Mouse (Mus musculus) limb, embryonic 15.5 days (tissue): Measurements from ENCODE around the gene Zfp451. TPM values are rescaled to one million over a fixed set of nuclear protein-coding genes. Genes with fewer than 3 reads are reported as not detected.
A peak's percentile ranks its signal among the peaks of the same experiment; 100 is the strongest.
"Not testable (repeated sequence)": the region's sequence is repeated elsewhere in the genome, so short reads cannot be mapped to it uniquely, and the experiment has no call there.

Experiments
- ATAC-seq: fragments of 200-750 bp; cut with Nextera tagmentation; 2 replicates; pipeline ENCODE4 v1.8.0; 2017; ENCODE audit warnings: low read depth, moderate TSS enrichment; ENCODE audit not compliant: insufficient number of reproducible peaks, low FRiP score, low TSS enrichment
- H3K27ac ChIP-seq: fragments of 300-500 bp; sonication (generic); 2 replicates; pipeline ENCODE4 v1.5.1; 2015; ENCODE audit warnings: moderate library complexity, mild to moderate bottlenecking, inconsistent platforms
- H3K27me3 ChIP-seq: fragments of 300-500 bp; sonication (generic); 2 replicates; pipeline ENCODE4 v1.6.1; 2015; ENCODE audit warnings: inconsistent platforms
- H3K36me3 ChIP-seq: fragments of 300-500 bp; sonication (generic); 2 replicates; pipeline ENCODE4 v1.6.1; 2015; ENCODE audit warnings: inconsistent platforms
- H3K4me1 ChIP-seq: fragments of 300-500 bp; sonication (generic); 2 replicates; pipeline ENCODE4 v1.6.1; 2015; ENCODE audit warnings: inconsistent platforms
- H3K4me2 ChIP-seq: fragments of 300-500 bp; sonication (generic); 2 replicates; pipeline ENCODE4 v1.6.1; 2015; ENCODE audit warnings: mild to moderate bottlenecking, inconsistent platforms
- H3K4me3 ChIP-seq: fragments of 300-500 bp; sonication (generic); 2 replicates; pipeline ENCODE4 v1.5.1; 2015; ENCODE audit warnings: mild to moderate bottlenecking, inconsistent platforms
- H3K9ac ChIP-seq: fragments of 300-500 bp; sonication (generic); 2 replicates; pipeline ENCODE4 v1.6.1; 2015; ENCODE audit warnings: inconsistent platforms
- H3K9me3 ChIP-seq: fragments of 300-500 bp; sonication (generic); 2 replicates; pipeline ENCODE4 v1.6.1; 2016; ENCODE audit warnings: inconsistent platforms
- WGBS: fragments of 180-500 bp; shearing (Covaris S2); methylation state at CpG from one replicate; pipeline ENCODE4 v1.1.7; 2015; 5-methylcytosine and 5-hydroxymethylcytosine counted together
- polyA plus RNA-seq: library from polyadenylated mRNA; unstranded; fragments of >200 nt; fragmentation: Nextera tagmentation; extraction: Ambion mirVana; gene quantifications from 2 replicates; pipeline ENCODE4 v1.2.1, GENCODE M21; 2015

The Zfp451 gene
- 25.1 and 25.6 TPM in 2 replicates for polyA plus RNA-seq

DNA sequence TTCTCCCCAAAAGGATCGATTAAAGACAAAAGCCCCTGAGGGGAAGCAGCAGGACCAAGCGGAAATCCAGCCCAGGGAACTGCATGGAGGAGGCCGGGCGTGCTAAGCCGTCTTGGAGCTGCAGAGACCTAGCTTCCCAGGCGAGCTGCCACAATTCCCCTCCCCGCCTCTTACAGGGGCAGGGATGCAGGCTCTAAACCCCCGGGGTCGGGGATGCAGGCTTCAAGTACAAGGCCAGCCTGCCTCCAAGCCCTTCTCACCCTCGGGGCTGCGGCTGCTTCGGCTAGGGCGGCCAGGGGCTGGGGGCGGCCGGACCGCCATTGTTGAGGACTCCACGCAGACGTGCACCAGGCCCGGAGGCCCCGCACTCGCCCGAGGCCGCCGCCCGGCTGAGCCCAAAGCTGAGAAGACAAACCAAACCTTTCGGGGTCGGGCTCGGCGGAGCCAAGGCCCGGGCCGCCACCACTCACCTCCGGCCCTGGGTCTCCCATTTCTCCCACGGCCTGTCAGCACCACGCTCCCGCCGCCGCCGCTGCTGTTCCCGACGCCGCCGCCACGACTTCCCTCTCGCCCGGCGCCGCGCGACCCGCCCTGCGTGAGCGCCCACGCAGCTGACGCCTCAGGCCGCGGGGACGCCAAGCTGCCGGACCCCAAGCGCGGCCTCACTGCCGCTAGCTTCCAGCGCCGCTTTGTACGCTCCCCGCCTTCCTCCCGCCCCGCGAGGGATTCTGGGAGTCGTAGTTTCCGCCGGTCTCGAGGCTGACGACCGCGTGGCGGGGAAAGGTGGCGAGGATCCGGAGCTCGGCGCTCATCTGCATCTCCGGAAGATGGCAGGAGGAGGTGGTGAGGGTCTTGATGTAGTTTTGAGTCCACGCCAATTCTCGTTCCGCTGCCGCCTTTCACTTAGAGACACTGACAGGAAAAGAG is at the start of gene Zfp451:
Gene Zfp451, minus strand, starts transcription at position 728 of the 927 bp plus-strand sequence.
- peaks cover 12% of the 10 kb centered on the region for H3K4me1 ChIP-seq
- ATAC-seq = peak; percentile 93
- peaks cover 20% of the 10 kb centered on the region for H3K36me3 ChIP-seq
- peak within 1 kb of the TSS; percentile 89 for H3K4me3 ChIP-seq
- H3K9ac ChIP-seq = peak within 1 kb of the TSS; percentile 94
- 0% methylated on average over 74 of the region's 85 CpGs for WGBS
- H3K9me3 ChIP-seq = no peaks in the 10 kb centered on the region
- no peaks in the 10 kb centered on the region for H3K27me3 ChIP-seq
- peak within 1 kb of the TSS; percentile 67 for H3K4me2 ChIP-seq
- H3K27ac ChIP-seq = peak within 1 kb of the TSS; percentile 92

DNA sequence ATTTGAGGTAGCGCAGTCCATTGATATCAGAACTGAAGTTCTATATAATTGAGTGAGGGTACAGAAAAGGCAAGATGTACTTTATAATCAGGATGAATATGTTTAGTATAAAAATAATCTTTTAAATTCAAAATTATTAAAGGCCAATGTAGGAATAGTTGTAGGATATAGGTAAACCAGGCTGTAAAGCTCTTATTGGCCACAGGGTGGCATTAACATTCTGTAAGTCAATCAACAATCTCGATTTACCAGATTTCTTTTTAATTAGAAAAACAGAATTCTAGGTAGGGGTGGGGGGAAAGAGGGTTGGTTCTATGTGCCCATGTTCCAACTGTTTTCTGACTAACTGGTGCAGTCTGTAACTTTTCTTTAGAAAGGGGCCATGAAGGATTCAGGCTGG is 32.4 kb upstream of the Zfp451 start:
- no peak overlapping the region for H3K4me2 ChIP-seq
- no peak overlapping the region for H3K4me3 ChIP-seq
- WGBS = 92% methylated on average over 2 of the region's 2 CpGs

DNA sequence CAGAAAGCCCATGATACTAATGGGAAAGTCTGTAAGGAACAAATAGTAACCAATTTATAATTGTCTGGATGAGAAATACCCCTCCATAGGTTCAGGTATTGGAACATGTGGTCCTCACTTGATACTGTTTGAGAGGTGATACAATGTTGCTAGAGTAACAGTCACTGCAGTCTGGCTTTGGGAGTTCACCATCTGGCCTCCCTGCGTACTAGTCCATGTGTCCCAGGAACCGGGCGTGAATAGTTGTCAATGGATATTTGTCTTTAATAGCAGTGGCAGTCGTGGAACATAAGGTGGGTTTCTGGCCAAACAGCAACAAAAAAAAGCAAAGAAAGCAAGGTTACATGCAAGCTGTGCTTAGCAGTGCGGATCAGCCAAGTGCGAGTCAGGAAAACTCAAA is 29.4 kb upstream of the Zfp451 start:
- 77% methylated on average over 6 of the region's 6 CpGs for WGBS
- ATAC-seq = no peak
- H3K36me3 ChIP-seq = no peaks in the 10 kb centered on the region

More for the DNA sequence above, 32.4 kb upstream of the Zfp451 start:
- Histone ChIP-seq H3K36me3 (no peaks in the 10 kb centered on the region), H3K9ac (no peak overlapping the region), H3K9me3 (no peaks in the 10 kb centered on the region), H3K4me1 (no peaks in the 10 kb centered on the region), H3K27ac (no peak overlapping the region), H3K27me3 (no peaks in the 10 kb centered on the region)
- no peak for ATAC-seq

DNA sequence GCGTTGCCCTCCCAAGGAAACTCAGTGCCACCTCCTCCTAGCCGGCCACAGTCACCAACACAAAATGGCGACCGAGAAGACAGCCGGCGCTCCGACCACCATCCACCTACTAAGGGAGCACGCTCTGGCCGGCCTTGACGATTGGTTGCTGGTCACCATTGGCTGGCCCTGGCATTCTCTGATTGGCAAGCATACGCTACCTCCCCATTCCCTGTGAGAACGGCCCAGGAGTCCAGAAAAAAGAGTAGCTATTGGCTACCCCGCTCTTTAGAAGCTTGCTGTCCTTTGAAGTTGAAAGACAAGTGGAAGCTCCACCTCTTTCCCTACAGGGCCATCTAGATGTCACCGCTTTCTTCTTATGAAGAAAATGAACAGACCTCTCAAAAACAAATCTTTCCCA is 24.6 kb upstream of the Zfp451 start:
- H3K4me1 ChIP-seq, H3K27me3 ChIP-seq, H3K36me3 ChIP-seq, H3K9ac ChIP-seq, H3K9me3 ChIP-seq, ATAC-seq, H3K27ac ChIP-seq, H3K4me3 ChIP-seq, H3K4me2 ChIP-seq: not testable (repeated sequence)
- WGBS = 93% methylated on average over 14 of the region's 14 CpGs

More for the DNA sequence above, 29.4 kb upstream of the Zfp451 start:
- H3K27ac ChIP-seq = no peak overlapping the region
- no peak overlapping the region for H3K4me2 ChIP-seq
- H3K4me3 ChIP-seq = no peak overlapping the region
- no peaks in the 10 kb centered on the region for H3K27me3 ChIP-seq
- no peaks in the 10 kb centered on the region for H3K4me1 ChIP-seq
- no peaks in the 10 kb centered on the region for H3K9me3 ChIP-seq
- H3K9ac ChIP-seq = no peak overlapping the region

DNA sequence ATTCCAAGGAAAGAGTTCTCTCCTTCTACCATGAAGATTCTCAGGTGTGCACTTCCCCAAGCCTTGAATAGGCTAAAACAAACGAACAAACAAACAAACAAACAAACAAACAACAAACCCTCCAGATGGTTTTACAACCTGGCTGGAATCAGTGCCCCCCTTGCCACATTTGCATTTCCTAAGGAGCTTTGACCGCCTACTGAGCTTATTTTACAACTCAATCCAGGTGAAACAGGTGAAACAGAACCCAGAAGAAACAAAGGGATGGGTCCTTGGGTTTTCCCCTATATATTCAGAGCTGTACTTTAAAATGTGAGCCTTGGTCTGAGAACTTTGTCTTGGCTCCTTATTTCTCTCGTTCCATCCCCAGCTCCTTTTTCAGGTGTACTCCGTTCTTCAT is 16.2 kb upstream of the Zfp451 start:
- Histone ChIP-seq H3K36me3 (no peaks in the 10 kb centered on the region), H3K4me2 (no peak overlapping the region), H3K4me1 (no peaks in the 10 kb centered on the region), H3K4me3 (no peak overlapping the region), H3K27ac (no peak overlapping the region), H3K9ac (no peak overlapping the region), H3K9me3 (no peaks in the 10 kb centered on the region), H3K27me3 (no peaks in the 10 kb centered on the region)
- 70% methylated on average over 4 of the region's 4 CpGs for WGBS
- ATAC-seq = no peak

DNA sequence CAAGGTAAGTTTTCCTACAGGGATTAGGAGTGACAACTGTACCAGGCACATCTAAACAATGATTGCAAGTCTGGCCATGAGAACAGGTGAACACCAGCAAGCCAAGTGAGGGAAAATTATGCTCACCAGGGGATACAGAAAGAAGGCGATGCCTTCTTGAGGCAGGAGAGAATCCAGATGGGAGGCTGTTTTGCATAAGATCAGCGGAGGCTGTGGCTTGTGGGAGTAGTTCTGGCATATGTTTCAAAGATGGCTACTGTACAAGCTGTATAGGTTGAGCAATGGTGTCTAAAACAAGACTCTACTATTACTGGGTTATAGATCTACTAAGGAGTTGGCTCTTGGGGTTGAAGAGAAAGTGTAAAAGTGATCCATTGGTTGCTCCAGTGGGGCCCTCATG is 3.5 kb upstream of the Zfp451 start:
- no peak for ATAC-seq
- Histone ChIP-seq H3K4me3 (no peak overlapping the region), H3K4me1 (peaks cover 5% of the 10 kb centered on the region), H3K9me3 (no peaks in the 10 kb centered on the region), H3K27me3 (no peaks in the 10 kb centered on the region), H3K27ac (no peak overlapping the region), H3K4me2 (no peak overlapping the region), H3K9ac (no peak overlapping the region), H3K36me3 (no peaks in the 10 kb centered on the region)
- WGBS = 80% methylated on average over 2 of the region's 2 CpGs

DNA sequence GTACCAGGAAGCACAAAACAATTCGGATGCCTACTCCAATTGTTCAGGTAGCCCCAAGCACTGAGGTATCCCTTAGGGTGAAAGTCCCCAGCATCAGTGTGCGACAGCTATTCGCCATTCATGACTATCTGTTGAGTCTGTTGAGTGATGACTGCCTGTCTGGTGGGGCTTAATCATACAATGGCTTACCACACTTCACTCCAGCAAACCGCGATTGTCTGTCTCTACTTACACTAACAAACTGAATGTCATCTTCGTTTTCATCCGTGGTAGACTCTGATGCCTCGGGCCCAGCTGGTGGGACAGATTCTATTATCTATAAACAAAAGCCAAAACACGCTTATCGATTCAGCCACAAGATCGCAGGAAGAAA is 914 bp downstream of the Zfp451 start:
- H3K27me3 ChIP-seq = no peaks in the 10 kb centered on the region
- no peak for ATAC-seq
- H3K4me1 ChIP-seq = peaks cover 12% of the 10 kb centered on the region
- peak overlapping the region; percentile 92 for H3K27ac ChIP-seq
- H3K4me2 ChIP-seq = peak overlapping the region; percentile 67
- H3K4me3 ChIP-seq = peak overlapping the region; percentile 89
- no peaks in the 10 kb centered on the region for H3K9me3 ChIP-seq
- H3K36me3 ChIP-seq = peaks cover 25% of the 10 kb centered on the region
- 14% methylated on average over 11 of the region's 11 CpGs for WGBS
- peak overlapping the region; percentile 94 for H3K9ac ChIP-seq

DNA sequence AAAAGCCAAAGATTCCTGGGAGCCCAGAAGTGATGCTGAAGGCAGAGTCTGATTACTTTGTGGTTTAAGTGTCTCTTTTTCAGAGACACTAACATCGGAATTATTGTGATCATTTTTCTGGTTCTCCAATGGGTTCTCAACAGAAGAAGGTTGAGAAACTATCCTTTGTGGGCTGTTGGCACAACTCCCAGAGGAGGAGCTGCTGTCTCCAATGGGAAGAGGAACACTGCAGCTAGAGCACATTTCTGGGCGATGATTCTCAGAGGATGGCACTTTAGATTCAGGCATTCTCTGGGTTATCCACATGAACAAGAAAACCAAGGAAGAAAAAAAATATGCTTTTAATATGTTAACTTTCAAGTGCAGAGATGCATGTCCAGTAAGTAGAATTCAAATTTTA is 11.1 kb downstream of the Zfp451 start:
- no peaks in the 10 kb centered on the region for H3K9me3 ChIP-seq
- 96% methylated on average over 2 of the region's 2 CpGs for WGBS
- H3K9ac ChIP-seq = no peak overlapping the region
- no peaks in the 10 kb centered on the region for H3K4me1 ChIP-seq
- H3K4me2 ChIP-seq = no peak overlapping the region
- peaks cover 65% of the 10 kb centered on the region for H3K36me3 ChIP-seq
- no peak overlapping the region for H3K4me3 ChIP-seq
- H3K27ac ChIP-seq = no peak overlapping the region
- no peaks in the 10 kb centered on the region for H3K27me3 ChIP-seq
- no peak for ATAC-seq

DNA sequence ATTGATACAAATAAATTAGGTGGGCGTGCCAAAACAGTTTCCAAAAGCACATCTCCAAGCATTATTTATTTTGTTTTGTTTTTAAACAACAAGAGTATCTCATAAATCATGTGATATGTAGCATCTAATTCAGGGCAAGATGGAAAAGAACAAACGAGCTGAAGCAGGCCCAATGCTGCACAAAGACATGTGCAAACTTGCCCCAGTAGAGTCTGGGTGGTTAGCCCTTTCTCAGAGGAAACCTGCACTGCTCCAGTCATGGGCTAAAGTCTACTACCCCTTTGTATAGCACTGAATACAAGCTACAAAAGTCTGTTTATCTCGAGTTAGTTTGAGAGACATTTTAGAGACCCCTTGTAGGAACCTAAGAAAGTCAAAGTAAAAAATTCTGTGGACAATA is 14.8 kb downstream of the Zfp451 start:
- Histone ChIP-seq H3K27me3 (no peaks in the 10 kb centered on the region), H3K4me1 (no peaks in the 10 kb centered on the region), H3K9ac (no peak overlapping the region), H3K9me3 (no peaks in the 10 kb centered on the region), H3K4me3 (no peak overlapping the region), H3K27ac (no peak overlapping the region), H3K36me3 (peaks cover 61% of the 10 kb centered on the region), H3K4me2 (no peak overlapping the region)
- 81% methylated on average over 3 of the region's 3 CpGs for WGBS
- ATAC-seq = no peak

DNA sequence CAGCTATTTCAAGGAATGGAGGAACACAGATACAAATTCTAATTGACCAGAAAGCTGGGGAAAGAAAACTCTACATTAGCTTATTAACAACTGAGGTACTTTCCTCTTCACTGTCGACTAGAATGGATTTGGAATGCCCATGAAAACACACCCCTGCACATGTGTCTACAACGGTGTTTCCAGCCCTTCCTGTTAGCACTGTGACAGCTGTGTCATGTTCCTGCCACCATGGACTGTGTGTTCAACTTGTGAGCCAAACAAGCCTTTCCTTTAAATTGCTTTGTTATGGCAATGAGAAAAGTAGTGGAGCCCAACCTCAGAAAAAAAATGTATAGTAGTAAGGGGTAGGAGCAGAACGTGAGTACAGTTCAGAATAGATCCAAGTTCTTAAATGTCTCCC is 25.9 kb downstream of the Zfp451 start:
- Histone ChIP-seq H3K9ac (no peak overlapping the region), H3K27me3 (no peaks in the 10 kb centered on the region), H3K4me2 (no peak overlapping the region), H3K9me3 (no peaks in the 10 kb centered on the region), H3K36me3 (peaks cover 8% of the 10 kb centered on the region), H3K27ac (no peak overlapping the region), H3K4me3 (no peak overlapping the region), H3K4me1 (no peaks in the 10 kb centered on the region)
- no peak for ATAC-seq
- WGBS = 41% methylated on average over 3 of the region's 3 CpGs

DNA sequence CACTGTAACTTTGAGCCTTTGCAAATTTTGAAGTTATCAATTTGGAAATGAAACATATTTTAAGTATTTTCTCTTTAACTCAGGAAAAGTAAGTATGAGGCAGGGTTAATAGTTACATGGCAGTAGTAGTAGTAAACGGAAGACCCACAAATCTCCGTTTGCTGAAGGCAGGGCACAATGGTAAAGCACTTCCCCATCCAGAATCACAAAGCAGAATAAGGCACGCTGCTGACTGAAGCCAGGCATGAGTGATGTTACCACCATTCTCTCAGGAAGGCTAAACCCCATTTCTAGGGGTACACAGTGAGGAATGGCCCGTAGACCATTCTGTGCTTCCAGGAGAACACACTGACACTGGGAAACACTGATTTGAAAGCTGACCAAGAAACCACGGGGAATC is 26.3 kb downstream of the Zfp451 start:
- Histone ChIP-seq H3K9ac (no peak overlapping the region), H3K27me3 (no peaks in the 10 kb centered on the region), H3K27ac (no peak overlapping the region), H3K4me1 (no peaks in the 10 kb centered on the region), H3K4me3 (no peak overlapping the region), H3K36me3 (peaks cover 10% of the 10 kb centered on the region; the same call in 1 of the 2 replicates), H3K4me2 (no peak overlapping the region), H3K9me3 (no peaks in the 10 kb centered on the region)
- no peak for ATAC-seq
- WGBS = 85% methylated on average over 5 of the region's 5 CpGs

DNA sequence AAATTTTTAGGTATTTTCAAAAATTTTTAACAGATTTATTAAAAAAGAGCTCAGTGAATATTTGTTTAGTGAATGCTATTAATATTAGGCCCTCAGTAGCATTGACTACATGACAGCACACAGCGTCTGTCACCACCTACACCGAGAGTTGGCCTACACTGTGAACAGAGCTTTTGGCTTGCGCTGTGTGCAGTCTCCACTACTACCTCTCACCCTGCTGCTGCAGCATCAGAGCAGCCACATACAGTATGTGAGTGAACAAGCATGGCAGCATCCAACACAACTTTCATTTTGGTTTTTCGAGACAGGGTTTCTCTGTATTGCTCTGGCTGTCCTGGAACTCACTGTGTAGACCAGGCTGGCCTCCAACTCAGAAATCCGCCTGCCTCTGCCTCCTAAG is 29.8 kb downstream of the Zfp451 start:
- Histone ChIP-seq H3K9ac (no peak overlapping the region), H3K9me3 (no peaks in the 10 kb centered on the region), H3K4me1 (no peaks in the 10 kb centered on the region), H3K27ac (no peak overlapping the region), H3K27me3 (no peaks in the 10 kb centered on the region), H3K36me3 (peaks cover 13% of the 10 kb centered on the region; the same call in 1 of the 2 replicates), H3K4me2 (no peak overlapping the region), H3K4me3 (no peak overlapping the region)
- 96% methylated on average over 5 of the region's 5 CpGs for WGBS
- no peak for ATAC-seq
